Mouse (Mus musculus): Measurements from ENCODE around the gene L3mbtl2.

- TF ChIP-seq CTCF (IDR thresholded peaks at IDR 0.05; ENCODE audit: extremely low read depth, insufficient read depth, low read length): no peak
- no peak for TF ChIP-seq POLR2A (IDR thresholded peaks at IDR 0.05; ENCODE audit: extremely low read depth, insufficient read depth, low read length)
These were observed 31.2 kb downstream of the L3mbtl2 start for GRCm38 (mm10) chr15:81694891-81695290.
